Mouse (Mus musculus): Measurements from ENCODE around the gene Gm4491. TPM values are rescaled to one million over a fixed set of nuclear protein-coding genes. Genes with fewer than 3 reads are reported as not detected.

The Gm4491 gene
- polyA plus RNA-seq, 1 experiment from 2014 or later: not detected

DNA sequence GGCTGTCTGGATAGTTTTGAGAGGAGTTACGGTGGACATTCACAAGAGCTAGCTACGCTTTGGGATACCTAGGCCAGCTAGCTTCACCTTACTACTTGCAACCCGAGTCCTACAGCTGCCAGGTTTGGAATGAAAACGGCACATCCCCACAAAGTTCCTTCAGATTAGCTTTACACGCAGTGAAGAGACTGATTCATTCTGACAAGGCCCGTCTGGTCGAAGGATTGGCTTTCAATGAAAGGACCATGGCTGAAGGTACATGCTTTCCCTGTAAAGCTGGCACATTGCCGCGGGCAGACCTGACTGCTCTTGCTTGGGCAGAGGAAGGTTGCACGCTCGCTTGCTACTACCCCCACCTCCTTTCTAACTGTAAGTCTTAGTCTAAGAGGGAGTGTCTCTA lies 10.0 kb downstream of the Gm4491 start:
- 46% methylated on average over 11 of the region's 11 CpGs for WGBS (ENCODE audit: insufficient replicate concordance)
- H3K4me2 ChIP-seq: no peak overlapping the region

DNA sequence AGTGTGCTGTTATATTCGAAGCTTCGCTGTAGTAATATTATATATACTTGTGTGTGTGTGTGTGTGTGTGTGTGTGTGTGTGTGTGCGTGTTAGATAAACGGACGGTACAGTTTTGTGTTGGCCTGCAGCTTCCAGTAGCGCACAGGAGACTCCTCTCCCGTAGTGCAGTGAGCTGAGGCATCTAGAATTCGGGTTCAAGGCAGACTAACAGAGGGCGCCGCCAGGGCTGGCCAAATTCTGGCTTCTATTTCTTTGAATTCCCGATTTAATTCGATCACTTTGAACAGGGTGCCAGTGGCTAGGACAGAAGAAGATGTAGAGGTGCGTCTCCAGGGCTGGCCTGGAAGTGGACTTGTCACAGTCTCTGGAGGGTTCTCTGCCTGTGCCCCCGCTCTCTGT lies 10.6 kb downstream of the Gm4491 start:
- no peak for ATAC-seq
- H3K36me3 ChIP-seq: no peaks in the 10 kb centered on the region
- H3K27me3 ChIP-seq (replicated peaks): peaks cover 83% of the 10 kb centered on the region
- WGBS (ENCODE audit: insufficient replicate concordance): 15% methylated on average over 14 of the region's 14 CpGs
- H3K4me3 ChIP-seq: peak overlapping the region; percentile 58; the same call in 1 of the 2 replicates
- no peaks in the 10 kb centered on the region for H3K9me3 ChIP-seq (replicated peaks)
- no peak overlapping the region for H3K9ac ChIP-seq
- H3K4me2 ChIP-seq: peak overlapping the region; percentile 75
- H3K27ac ChIP-seq: no peak overlapping the region
- H3K4me1 ChIP-seq: peaks cover 12% of the 10 kb centered on the region; the same call in 1 of the 2 replicates

More for the DNA sequence above, 10.0 kb downstream of the Gm4491 start:
- Histone ChIP-seq H3K4me1 (peaks cover 12% of the 10 kb centered on the region; the same call in 1 of the 2 replicates), H3K27ac (no peak overlapping the region), H3K36me3 (no peaks in the 10 kb centered on the region), H3K4me3 (no peak overlapping the region), H3K9ac (no peak overlapping the region), H3K9me3 (replicated peaks) (no peaks in the 10 kb centered on the region), H3K27me3 (replicated peaks) (peaks cover 86% of the 10 kb centered on the region)
- no peak for ATAC-seq

DNA sequence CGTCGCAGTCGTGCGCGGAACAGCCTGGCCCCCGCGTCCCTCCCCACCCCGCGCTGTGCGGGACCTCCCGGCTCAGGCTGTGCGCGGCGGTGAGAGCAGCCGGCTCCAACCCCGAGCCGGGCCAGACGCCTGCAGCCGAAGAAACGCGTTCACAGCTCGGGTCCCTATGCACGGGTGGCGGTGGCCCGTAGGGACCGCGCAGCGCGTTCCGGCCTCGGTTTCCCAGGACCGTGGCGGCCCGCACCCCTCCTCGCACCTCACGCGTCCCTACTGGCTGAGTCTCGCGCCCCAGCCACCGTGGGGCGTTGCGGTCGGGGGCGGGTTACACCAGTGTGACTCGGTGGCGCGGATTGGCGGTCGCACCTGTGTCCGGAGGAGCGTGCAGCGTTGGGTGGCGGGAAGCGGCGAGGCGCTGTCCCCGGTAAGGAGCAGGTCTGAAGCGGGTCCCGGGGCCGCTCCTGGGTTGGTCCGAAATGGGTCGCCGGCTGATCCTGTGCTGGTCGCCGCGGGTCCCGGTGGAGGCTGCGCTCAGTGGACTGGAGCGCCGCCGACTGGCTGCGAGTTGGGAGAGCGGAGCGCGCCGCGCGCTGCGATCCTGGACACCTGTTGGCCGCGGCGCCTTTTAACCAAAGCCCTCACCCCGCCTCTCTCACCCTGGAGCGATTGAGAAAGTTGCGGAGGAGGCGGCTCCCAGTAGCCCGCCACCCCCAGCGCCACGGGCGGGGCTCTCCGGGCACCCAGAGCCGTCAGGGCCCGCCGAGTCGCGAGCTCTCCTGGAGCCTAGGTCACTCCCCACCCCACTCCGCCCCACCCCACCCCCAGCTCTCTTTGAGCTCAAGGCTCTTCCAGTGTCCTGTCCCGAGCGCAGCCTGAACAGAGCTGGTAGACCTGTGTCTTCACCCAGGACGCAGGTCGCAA lies 11.3 kb downstream of the Gm4491 start, which contains the start of gene Gjb2:
Gjb2 (minus strand) TSS at position 597 of the 918 bp plus-strand sequence.
- WGBS (ENCODE audit: insufficient replicate concordance): under 1% methylated on average over 96 of the region's 101 CpGs
- Histone ChIP-seq H3K9ac (peak within 1 kb of the TSS; percentile 15; the same call in 1 of the 2 replicates), H3K36me3 (no peaks in the 10 kb centered on the region), H3K27ac (no peak within 1 kb of the TSS), H3K4me2 (peak within 1 kb of the TSS; percentile 75), H3K4me3 (peak within 1 kb of the TSS; percentile 58), H3K27me3 (replicated peaks) (peaks cover 76% of the 10 kb centered on the region), H3K9me3 (replicated peaks) (no peaks in the 10 kb centered on the region), H3K4me1 (peaks cover 19% of the 10 kb centered on the region; the same call in 1 of the 2 replicates)
- peak; percentile 70 for ATAC-seq

DNA sequence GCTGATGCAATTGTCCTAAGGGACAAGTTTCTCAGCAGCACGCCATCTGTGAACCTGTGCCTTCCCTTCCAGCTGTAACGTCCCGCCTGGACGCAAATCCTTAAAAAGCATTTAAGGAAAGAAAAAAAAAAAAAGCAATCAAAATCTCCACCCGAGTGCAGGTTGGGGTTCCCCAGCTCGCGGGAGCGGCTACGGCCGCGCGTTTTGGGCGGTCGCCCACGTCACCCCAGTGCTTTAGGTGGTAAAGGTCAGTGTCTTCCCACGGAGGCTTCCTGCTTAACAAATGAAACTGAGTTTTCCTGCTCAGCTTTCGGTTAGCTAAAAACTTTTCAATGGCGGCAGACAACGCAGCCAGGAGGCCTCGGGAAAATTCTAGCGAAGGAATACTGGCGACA lies 12.0 kb downstream of the Gm4491 start:
- H3K4me1 ChIP-seq: peaks cover 19% of the 10 kb centered on the region; the same call in 1 of the 2 replicates
- peak overlapping the region; percentile 58 for H3K4me3 ChIP-seq
- H3K36me3 ChIP-seq: no peaks in the 10 kb centered on the region
- H3K9ac ChIP-seq: peak overlapping the region; percentile 15; the same call in 1 of the 2 replicates
- no peak overlapping the region for H3K27ac ChIP-seq
- ATAC-seq: no peak
- WGBS (ENCODE audit: insufficient replicate concordance): 3% methylated on average over 22 of the region's 22 CpGs
- H3K27me3 ChIP-seq (replicated peaks): peaks cover 76% of the 10 kb centered on the region
- peak overlapping the region; percentile 75 for H3K4me2 ChIP-seq
- no peaks in the 10 kb centered on the region for H3K9me3 ChIP-seq (replicated peaks)

DNA sequence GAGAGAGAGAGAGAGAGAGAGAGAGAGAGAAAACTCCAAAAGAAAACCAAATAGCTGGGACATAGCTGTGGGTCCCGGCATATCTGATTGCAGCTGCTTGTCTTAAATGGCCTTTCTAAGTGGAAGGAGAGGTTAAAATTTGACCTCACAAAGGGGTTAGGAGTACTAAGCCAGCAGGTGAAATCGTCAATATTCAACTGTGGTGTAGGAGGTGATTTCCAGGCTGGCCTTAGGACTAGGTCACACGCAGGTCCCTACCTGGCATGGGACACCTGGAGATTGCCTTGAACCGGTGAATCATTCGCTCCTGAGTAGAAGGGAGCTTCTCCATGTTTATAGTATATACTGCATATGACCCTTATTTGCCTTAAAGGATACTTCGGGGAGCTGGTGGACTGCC lies 12.6 kb downstream of the Gm4491 start:
- H3K9ac ChIP-seq: no peak overlapping the region
- H3K27me3 ChIP-seq (replicated peaks): peaks cover 72% of the 10 kb centered on the region
- peak overlapping the region; percentile 75 for H3K4me2 ChIP-seq
- WGBS (ENCODE audit: insufficient replicate concordance): 44% methylated on average over 6 of the region's 6 CpGs
- H3K27ac ChIP-seq: no peak overlapping the region
- ATAC-seq: no peak
- H3K36me3 ChIP-seq: no peaks in the 10 kb centered on the region
- peaks cover 19% of the 10 kb centered on the region; the same call in 1 of the 2 replicates for H3K4me1 ChIP-seq
- H3K9me3 ChIP-seq (replicated peaks): no peaks in the 10 kb centered on the region
- H3K4me3 ChIP-seq: peak overlapping the region; percentile 58; the same call in 1 of the 2 replicates

DNA sequence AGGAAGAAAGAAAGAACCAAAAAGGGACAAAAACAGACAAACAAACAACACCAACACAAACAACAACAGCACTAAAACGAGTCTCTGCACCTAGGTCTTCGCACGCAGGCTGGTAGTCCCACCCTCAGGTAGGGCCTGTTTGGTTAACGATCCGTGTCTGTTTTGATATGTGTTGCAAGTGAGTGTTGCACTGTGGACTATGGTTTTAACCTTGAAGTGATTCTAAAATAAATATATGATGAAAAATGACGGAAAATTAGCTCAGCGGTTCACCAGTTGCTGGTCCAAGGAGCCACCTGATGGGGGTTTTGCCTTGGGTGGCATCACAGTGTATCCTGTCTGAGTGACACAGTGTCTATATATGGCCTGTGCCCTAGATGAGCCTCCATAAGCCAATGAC lies 14.1 kb downstream of the Gm4491 start:
- Histone ChIP-seq H3K9ac (no peak overlapping the region), H3K9me3 (replicated peaks) (no peaks in the 10 kb centered on the region), H3K36me3 (no peaks in the 10 kb centered on the region), H3K27me3 (replicated peaks) (peaks cover 57% of the 10 kb centered on the region), H3K4me2 (no peak overlapping the region), H3K27ac (no peak overlapping the region), H3K4me3 (no peak overlapping the region), H3K4me1 (peaks cover 19% of the 10 kb centered on the region; the same call in 1 of the 2 replicates)
- no peak for ATAC-seq
- 70% methylated on average over 7 of the region's 7 CpGs for WGBS (ENCODE audit: insufficient replicate concordance)

DNA sequence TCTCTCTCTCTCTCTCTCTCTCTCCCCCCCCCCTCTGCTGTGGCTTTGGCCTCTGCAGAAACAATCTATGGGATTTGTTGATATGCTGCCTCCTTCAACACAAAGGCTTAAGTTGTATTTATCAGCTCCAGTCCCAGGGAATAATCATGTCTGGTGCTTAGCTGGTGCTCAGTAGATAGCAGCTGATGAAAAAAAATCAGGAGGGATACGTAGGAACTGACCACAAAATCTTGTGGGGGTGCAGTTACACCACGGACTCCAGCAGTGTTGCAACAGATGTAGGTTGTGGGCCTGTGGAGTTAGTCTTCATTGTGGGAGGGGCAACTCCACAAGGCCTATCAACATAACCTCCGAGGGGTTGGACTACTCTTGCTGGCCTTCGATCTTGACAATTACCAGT lies 19.8 kb downstream of the Gm4491 start:
- Histone ChIP-seq H3K9ac (no peak overlapping the region), H3K4me2 (no peak overlapping the region), H3K4me3 (no peak overlapping the region), H3K27ac (no peak overlapping the region), H3K4me1 (0 out of 2 replicates have a peak, but pooled peaks cover 12% of the 10 kb centered on the region), H3K9me3 (replicated peaks) (no peaks in the 10 kb centered on the region), H3K27me3 (replicated peaks) (peaks cover 2% of the 10 kb centered on the region; the same call in 1 of the 2 replicates), H3K36me3 (no peaks in the 10 kb centered on the region)
- WGBS (ENCODE audit: insufficient replicate concordance): 19% methylated on average over 4 of the region's 4 CpGs
- peak; percentile 61 for ATAC-seq

DNA sequence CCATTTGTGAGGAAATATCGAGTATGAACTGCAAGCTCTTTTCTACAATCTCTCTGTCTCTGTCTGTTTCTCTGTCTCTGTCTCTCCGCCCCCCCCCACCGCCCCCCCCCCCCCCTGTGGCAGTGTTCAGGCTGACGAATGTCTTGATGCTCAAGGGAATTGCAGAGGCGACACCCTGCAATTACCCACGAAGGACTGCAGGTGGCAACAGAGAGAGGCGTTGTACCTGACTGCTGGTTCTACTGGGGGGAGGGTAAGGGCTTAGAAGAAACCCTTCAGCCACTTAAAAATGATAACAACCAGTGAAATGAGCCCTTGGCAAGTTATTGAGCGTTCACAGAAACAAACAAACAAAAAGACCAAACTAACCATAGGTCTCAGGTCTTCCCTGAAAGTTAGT lies 22.7 kb downstream of the Gm4491 start:
- H3K4me1 ChIP-seq: 0 out of 2 replicates have a peak, but pooled peaks cover 6% of the 10 kb centered on the region
- no peaks in the 10 kb centered on the region for H3K9me3 ChIP-seq (replicated peaks)
- no peak overlapping the region for H3K9ac ChIP-seq
- WGBS (ENCODE audit: insufficient replicate concordance): 5% methylated on average over 8 of the region's 8 CpGs
- no peaks in the 10 kb centered on the region for H3K36me3 ChIP-seq
- H3K4me3 ChIP-seq: no peak overlapping the region
- no peak overlapping the region for H3K4me2 ChIP-seq
- ATAC-seq: no peak
- H3K27ac ChIP-seq: no peak overlapping the region
- H3K27me3 ChIP-seq (replicated peaks): no peaks in the 10 kb centered on the region; the same call in 1 of the 2 replicates

DNA sequence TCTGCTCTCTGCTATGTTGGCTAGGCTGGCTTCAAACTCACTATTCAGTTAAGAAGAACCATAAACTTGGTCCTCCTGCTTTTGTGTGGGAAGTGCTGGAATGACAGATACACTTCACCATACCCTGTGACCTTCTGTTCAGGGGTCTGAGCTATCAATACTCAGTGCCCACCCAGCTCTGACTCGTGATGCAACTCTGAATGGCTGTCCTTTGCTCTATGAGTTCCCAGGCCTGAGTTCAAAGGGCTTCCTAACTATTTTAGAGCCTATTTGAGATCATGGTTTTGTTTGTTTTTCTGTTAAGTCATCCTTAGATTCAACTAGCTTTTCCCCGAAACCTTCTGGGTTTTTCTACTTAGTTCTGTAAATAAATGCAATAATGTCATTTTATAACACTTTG lies 25.7 kb downstream of the Gm4491 start:
- H3K9me3 ChIP-seq (replicated peaks): no peaks in the 10 kb centered on the region
- H3K4me2 ChIP-seq: no peak overlapping the region
- no peak overlapping the region for H3K4me3 ChIP-seq
- H3K27me3 ChIP-seq (replicated peaks): 0 out of 2 replicates have a peak, but pooled peaks cover 3% of the 10 kb centered on the region
- H3K4me1 ChIP-seq: no peaks in the 10 kb centered on the region
- H3K9ac ChIP-seq: no peak overlapping the region
- ATAC-seq: peak; percentile 53
- 43% methylated on average over 2 of the region's 2 CpGs for WGBS (ENCODE audit: insufficient replicate concordance)
- peak overlapping the region; percentile 72 for H3K27ac ChIP-seq
- H3K36me3 ChIP-seq: no peaks in the 10 kb centered on the region

DNA sequence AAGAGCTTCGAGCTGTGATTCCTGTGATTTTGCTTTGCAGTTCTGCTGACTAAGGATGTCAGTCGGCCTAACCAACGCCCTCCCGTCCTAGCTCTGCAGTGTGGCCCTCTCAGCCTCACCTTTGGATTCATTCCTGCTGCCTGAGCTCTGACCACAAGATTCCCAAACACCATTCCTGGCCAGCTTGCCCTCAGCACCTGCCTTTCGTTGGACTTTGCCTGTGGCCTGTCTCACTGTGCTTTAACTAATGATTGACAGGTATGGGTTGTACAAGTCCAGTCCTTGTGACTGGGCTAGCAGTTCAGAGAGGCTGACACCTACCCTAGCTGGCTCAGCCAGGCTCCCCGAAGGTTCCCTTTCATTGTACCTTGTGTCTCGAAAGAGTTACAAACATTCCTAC lies 26.6 kb downstream of the Gm4491 start:
- Histone ChIP-seq H3K9ac (no peak overlapping the region), H3K36me3 (no peaks in the 10 kb centered on the region), H3K4me3 (no peak overlapping the region), H3K27me3 (replicated peaks) (0 out of 2 replicates have a peak, but pooled peaks cover 3% of the 10 kb centered on the region), H3K9me3 (replicated peaks) (no peaks in the 10 kb centered on the region), H3K4me2 (no peak overlapping the region), H3K27ac (peak overlapping the region; percentile 72; the same call in 1 of the 2 replicates), H3K4me1 (0 out of 2 replicates have a peak, but pooled peaks cover 4% of the 10 kb centered on the region)
- 68% methylated on average over 7 of the region's 7 CpGs for WGBS (ENCODE audit: insufficient replicate concordance)
- peak; percentile 83 for ATAC-seq

DNA sequence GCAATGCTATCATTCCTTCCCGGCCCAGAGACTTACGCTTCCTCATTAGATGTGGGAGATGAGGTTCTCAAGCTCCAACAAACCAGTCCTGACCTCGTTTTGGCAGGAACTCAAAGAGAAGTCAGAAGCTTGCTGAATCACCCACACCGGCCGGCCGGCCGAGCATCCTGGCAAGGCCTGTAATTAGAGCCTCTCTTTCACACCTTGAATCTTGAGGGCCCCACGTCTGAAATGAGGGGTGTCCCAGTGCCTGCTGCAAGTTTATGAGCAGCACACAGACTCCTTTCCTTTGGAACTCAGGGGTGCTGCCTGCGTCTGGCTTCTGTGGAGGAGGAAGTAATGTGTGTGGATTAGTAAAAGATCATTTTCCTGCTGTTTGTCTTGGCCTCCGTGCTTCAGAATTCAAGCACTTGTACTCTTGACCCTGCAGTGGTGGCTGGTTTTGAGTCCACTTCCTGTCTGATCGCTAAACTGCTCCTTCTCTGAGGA lies 31.5 kb downstream of the Gm4491 start:
- Histone ChIP-seq H3K27me3 (replicated peaks) (0 out of 2 replicates have a peak, but pooled peaks cover 3% of the 10 kb centered on the region), H3K4me2 (no peak overlapping the region), H3K36me3 (no peaks in the 10 kb centered on the region), H3K4me1 (0 out of 2 replicates have a peak, but pooled peaks cover 8% of the 10 kb centered on the region), H3K9me3 (replicated peaks) (no peaks in the 10 kb centered on the region), H3K27ac (no peak overlapping the region), H3K9ac (no peak overlapping the region), H3K4me3 (no peak overlapping the region)
- no peak for ATAC-seq
- 48% methylated on average over 11 of the region's 11 CpGs for WGBS (ENCODE audit: insufficient replicate concordance)

DNA sequence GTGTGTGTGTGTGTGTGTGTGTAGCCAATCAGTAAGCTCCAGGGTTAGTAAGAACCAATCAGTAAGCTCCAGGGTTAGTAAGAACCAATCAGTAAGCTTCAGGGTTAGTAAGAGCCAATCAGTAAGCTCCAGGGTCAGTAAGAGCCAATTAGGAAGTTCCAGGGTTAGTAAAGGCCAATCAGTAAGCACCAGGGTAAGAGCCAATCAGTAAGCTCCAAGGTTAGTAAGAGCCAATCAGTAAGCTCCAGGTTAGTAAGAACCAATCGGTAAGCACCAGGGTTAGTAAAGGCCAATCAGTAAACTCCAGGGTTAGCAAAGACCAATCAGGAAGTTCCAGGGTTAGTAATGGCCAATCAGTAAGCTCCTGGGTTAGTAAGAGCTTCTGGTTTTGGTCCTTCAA lies 32.8 kb downstream of the Gm4491 start:
- H3K27me3 ChIP-seq (replicated peaks): 0 out of 2 replicates have a peak, but pooled peaks cover 3% of the 10 kb centered on the region
- H3K4me3 ChIP-seq: no peak overlapping the region
- H3K4me1 ChIP-seq: 0 out of 2 replicates have a peak, but pooled peaks cover 8% of the 10 kb centered on the region
- H3K36me3 ChIP-seq: no peaks in the 10 kb centered on the region
- no peak overlapping the region for H3K27ac ChIP-seq
- 86% methylated on average over 1 of the region's 1 CpGs for WGBS (ENCODE audit: insufficient replicate concordance)
- no peak overlapping the region for H3K4me2 ChIP-seq
- ATAC-seq: no peak
- no peaks in the 10 kb centered on the region for H3K9me3 ChIP-seq (replicated peaks)
- H3K9ac ChIP-seq: no peak overlapping the region

All from liver, embryonic 12.5 days (tissue).